Mouse (Mus musculus) hindbrain, embryonic 13.5 days (tissue): ENCODE data around the gene Vsig2. TPM values are rescaled to one million over a fixed set of nuclear protein-coding genes. Genes with fewer than 3 reads are reported as not detected.

Source experiments
- ATAC-seq: fragments of 200-750 bp; cut with Nextera tagmentation; 2 replicates; pipeline ENCODE4 v1.8.0; 2017; ENCODE audit warnings: moderate TSS enrichment; ENCODE audit not compliant: low FRiP score
- H3K27ac ChIP-seq: fragments of 300-500 bp; sonication (generic); 2 replicates; pipeline ENCODE4 v1.5.1; 2015; ENCODE audit warnings: inconsistent platforms, mild to moderate bottlenecking, moderate library complexity
- H3K27me3 ChIP-seq: fragments of 300-500 bp; sonication (generic); 2 replicates; pipeline ENCODE4 v1.6.1; 2015; ENCODE audit warnings: mild to moderate bottlenecking, inconsistent platforms
- H3K36me3 ChIP-seq: fragments of 300-500 bp; sonication (generic); 2 replicates; pipeline ENCODE4 v1.6.1; 2015; ENCODE audit warnings: mild to moderate bottlenecking, inconsistent platforms
- H3K4me1 ChIP-seq: fragments of 300-500 bp; sonication (generic); replicated peaks from 2 replicates; pipeline ENCODE4 v1.6.1; 2015; ENCODE audit warnings: inconsistent platforms
- H3K4me2 ChIP-seq: fragments of 300-500 bp; sonication (generic); 2 replicates; pipeline ENCODE4 v1.6.1; 2015; ENCODE audit warnings: inconsistent platforms, mild to moderate bottlenecking, moderate library complexity
- H3K4me3 ChIP-seq: fragments of 300-500 bp; sonication (generic); 2 replicates; pipeline ENCODE4 v1.5.1; 2015; ENCODE audit warnings: mild to moderate bottlenecking, inconsistent platforms
- H3K9ac ChIP-seq: fragments of 300-500 bp; sonication (generic); 2 replicates; pipeline ENCODE4 v1.6.1; 2015; ENCODE audit warnings: mild to moderate bottlenecking, inconsistent platforms
- H3K9me3 ChIP-seq: fragments of 300-500 bp; sonication (generic); 2 replicates; pipeline ENCODE4 v1.6.1; 2016; ENCODE audit warnings: inconsistent platforms
- WGBS: fragments of 180-500 bp; shearing (Covaris S2); methylation state at CpG from one replicate; pipeline ENCODE4 v1.1.7; 2015; 5-methylcytosine and 5-hydroxymethylcytosine counted together
- polyA plus RNA-seq: library from polyadenylated mRNA; unstranded; fragments of >200 nt; fragmentation: Nextera tagmentation; extraction: Ambion mirVana; gene quantifications from 2 replicates; pipeline ENCODE4 v1.2.1, GENCODE M21; 2015

Vsig2 gene
- polyA plus RNA-seq, 1 experiment from 2014 or later, result 1.6 TPM

DNA sequence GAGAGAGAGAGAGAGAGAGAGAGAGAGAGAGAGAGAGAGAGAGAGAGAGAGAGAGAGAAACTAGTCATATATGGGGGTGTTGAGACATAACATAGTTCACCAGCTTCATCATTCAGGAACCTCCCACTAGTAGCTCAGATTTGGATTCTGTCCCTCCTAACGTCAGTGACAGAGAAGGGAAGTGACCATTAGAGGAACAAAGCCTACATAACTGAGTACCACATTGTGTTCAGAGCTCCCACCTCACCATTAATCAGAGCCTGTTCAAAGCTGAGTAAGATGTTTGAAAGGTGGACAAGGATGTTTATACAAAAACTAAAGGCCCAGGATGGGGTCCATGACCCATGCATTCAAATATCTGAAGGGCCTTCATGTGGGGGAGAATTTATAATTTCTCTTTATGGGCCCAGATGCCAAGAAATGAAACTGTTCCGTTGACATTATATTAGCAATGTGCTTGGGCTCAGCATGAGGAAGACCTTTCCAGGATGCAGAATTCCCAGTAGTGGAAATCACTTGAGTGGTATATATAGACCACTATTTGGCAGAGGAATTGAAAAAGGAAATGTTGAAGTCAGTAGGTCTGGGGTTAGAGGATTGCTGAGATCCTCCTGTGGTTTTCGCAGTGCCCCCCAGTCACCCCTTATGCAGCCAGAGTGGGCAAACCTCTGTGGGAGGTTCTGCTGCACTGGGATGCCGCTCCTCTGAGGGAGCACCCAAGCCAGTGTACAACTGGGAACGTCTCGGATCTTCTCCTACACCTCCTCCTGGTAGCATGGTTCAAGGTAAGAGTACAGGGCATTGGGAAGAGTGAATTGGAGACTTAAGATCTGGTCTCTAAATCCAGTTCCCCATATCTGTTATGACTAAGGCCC lies 1.9 kb downstream of the Vsig2 start:
- H3K9me3 ChIP-seq, result no peaks in the 10 kb centered on the region
- ATAC-seq, result no peak
- 83% methylated on average over 6 of the region's 6 CpGs for WGBS
- H3K9ac ChIP-seq, result no peak overlapping the region
- no peak overlapping the region for H3K4me2 ChIP-seq
- no peak overlapping the region for H3K4me3 ChIP-seq
- H3K36me3 ChIP-seq, result no peaks in the 10 kb centered on the region
- H3K27ac ChIP-seq, result no peak overlapping the region
- peaks cover 20% of the 10 kb centered on the region for H3K4me1 ChIP-seq
- H3K27me3 ChIP-seq, result peaks cover 60% of the 10 kb centered on the region

DNA sequence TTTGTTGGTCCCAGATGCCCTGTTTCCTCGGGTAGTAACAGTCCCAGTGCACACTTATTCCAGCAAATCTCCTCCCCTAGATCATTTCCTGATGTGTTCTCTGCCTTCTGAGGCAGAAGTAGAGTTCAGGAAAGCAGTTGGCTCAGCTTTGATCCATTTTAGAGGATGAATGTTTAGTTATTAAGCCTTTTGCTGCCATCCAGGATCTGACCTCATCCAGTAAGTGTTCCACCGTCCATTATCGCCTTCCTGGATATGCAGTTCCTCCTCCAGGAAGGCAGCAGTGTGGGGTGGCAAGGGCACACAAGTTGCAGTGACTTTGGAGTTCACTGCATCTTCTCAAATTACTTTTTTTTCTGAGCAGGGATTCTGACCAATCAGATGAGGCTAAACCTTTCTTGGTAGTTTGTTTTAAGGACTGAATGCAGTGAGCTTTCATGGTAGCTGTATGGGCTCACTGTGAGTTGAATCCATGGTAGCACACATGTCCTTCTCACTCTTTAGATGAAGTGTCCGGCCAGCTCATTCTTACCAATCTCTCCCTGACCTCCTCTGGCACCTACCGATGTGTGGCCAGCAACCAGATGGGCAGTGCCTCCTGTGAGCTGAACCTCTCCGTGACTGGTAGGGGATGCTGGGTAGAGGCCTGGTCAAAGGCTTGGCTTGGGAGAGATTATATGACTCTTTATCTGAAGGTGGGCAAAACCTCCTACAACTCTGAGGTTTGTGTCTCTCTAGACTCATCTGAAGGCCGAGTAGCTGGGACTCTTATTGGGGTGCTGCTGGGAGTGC lies 3.0 kb downstream of the Vsig2 start:
- Histone ChIP-seq H3K36me3 (no peaks in the 10 kb centered on the region), H3K4me1 (peaks cover 22% of the 10 kb centered on the region), H3K4me2 (no peak overlapping the region), H3K27ac (no peak overlapping the region), H3K9me3 (no peaks in the 10 kb centered on the region), H3K9ac (no peak overlapping the region), H3K27me3 (peaks cover 68% of the 10 kb centered on the region), H3K4me3 (no peak overlapping the region)
- 74% methylated on average over 7 of the region's 7 CpGs for WGBS
- ATAC-seq, result no peak

DNA sequence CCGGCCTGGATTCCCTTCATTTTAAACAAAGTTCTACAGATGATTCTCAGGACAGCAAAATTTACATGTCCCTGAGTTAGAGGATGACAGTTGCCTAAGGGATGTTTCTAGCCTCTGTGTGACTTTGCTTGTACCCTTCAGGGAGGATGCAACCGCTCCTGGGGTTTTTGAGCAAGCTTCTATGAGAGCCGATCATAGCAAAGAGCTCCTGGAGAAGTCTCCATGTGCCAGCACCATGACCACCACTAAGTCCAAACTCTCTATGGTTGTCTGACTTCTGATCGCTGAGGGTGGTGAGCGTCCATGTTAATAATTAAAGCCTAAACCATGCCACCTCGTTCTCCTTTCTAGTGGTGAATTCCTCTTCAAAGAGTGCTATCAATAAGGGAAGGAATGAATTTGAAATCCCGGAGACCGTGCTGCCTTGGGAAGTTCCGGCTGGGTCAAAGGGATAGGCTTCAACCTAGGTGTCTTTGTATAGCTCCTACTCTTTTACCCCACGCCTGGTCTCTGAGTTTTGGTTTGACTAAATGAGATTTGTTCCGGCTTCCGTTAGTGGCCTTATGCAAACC lies 4.9 kb downstream of the Vsig2 start:
- H3K4me2 ChIP-seq, result peak overlapping the region; percentile 57
- no peaks in the 10 kb centered on the region for H3K36me3 ChIP-seq
- no peak overlapping the region for H3K27ac ChIP-seq
- 26% methylated on average over 12 of the region's 12 CpGs for WGBS
- ATAC-seq, result no peak
- no peaks in the 10 kb centered on the region for H3K9me3 ChIP-seq
- H3K4me3 ChIP-seq, result peak overlapping the region; percentile 32; the same call in 1 of the 2 replicates
- H3K9ac ChIP-seq, result peak overlapping the region; percentile 51; the same call in 1 of the 2 replicates
- H3K27me3 ChIP-seq, result peaks cover 80% of the 10 kb centered on the region
- peaks cover 22% of the 10 kb centered on the region for H3K4me1 ChIP-seq

DNA sequence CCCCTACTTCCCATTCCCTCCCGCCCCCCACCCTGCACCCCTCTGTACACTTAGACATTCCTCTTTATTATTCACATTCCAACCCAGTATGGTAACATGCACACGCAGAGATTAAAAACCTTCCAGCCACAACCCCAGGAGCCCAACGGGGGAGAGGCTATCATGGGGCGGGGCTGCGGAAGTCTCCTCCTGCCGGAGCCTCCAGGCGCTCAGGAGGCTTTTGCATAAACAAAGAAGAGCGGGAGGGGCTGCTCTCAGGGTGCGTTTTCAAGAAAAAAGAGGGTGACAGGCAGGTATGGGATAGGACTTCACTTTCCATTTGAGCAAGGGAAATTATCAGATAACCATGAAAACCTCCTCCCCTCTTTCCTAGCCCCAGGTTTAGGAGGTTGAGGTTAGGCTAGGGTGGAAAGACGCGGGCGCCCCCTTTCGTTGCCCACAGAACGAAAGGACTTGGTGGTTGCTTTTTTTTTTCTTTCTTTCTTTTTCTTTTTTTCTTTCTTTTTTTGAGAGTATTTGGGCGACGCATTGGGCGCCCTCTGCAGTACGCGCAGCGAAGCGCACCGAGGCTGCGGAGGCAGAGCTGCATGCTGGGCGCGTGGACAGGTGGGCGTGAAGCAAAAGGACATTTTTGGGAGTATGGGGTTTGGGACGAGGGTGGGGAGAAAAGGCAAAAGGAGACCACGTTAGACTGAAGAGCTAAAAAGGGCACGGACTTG lies 5.6 kb downstream of the Vsig2 start:
- H3K4me2 ChIP-seq, result peak overlapping the region; percentile 57
- peak overlapping the region; percentile 32 for H3K4me3 ChIP-seq
- no peaks in the 10 kb centered on the region for H3K36me3 ChIP-seq
- peak overlapping the region; percentile 56; the same call in 1 of the 2 replicates for H3K9ac ChIP-seq
- no peaks in the 10 kb centered on the region for H3K9me3 ChIP-seq
- peak; percentile 57 for ATAC-seq
- no peak overlapping the region for H3K27ac ChIP-seq
- H3K4me1 ChIP-seq, result peaks cover 22% of the 10 kb centered on the region
- WGBS, result 2% methylated on average over 29 of the region's 29 CpGs
- peaks cover 84% of the 10 kb centered on the region for H3K27me3 ChIP-seq

- peak; percentile 63 for ATAC-seq
- no peaks in the 10 kb centered on the region for H3K9me3 ChIP-seq
- 9% methylated on average over 17 of the region's 17 CpGs for WGBS
- H3K27me3 ChIP-seq, result peaks cover 90% of the 10 kb centered on the region
- H3K36me3 ChIP-seq, result no peaks in the 10 kb centered on the region
- no peak overlapping the region for H3K27ac ChIP-seq
- peak overlapping the region; percentile 56; the same call in 1 of the 2 replicates for H3K9ac ChIP-seq
- H3K4me1 ChIP-seq, result peaks cover 19% of the 10 kb centered on the region
- H3K4me2 ChIP-seq, result peak overlapping the region; percentile 57
- peak overlapping the region; percentile 32 for H3K4me3 ChIP-seq
These were observed 6.1 kb downstream of the Vsig2 start for GRCm38 (mm10) chr9:37545166-37545610.

GRCm38 (mm10) chr9:37545847-37546452 lies 6.9 kb downstream of the Vsig2 start:
- peaks cover 95% of the 10 kb centered on the region for H3K27me3 ChIP-seq

GRCm38 (mm10) chr9:37546889-37547288 lies 7.8 kb downstream of the Vsig2 start:
- peaks cover 21% of the 10 kb centered on the region for H3K4me1 ChIP-seq
- no peaks in the 10 kb centered on the region for H3K9me3 ChIP-seq
- H3K4me3 ChIP-seq, result no peak overlapping the region
- 87% methylated on average over 1 of the region's 1 CpGs for WGBS
- peaks cover 99% of the 10 kb centered on the region for H3K27me3 ChIP-seq
- no peak overlapping the region for H3K4me2 ChIP-seq
- no peak overlapping the region for H3K27ac ChIP-seq
- no peak overlapping the region for H3K9ac ChIP-seq
- ATAC-seq, result no peak
- H3K36me3 ChIP-seq, result no peaks in the 10 kb centered on the region

More at GRCm38 (mm10) chr9:37545847-37546452, 6.9 kb downstream of the Vsig2 start:
- H3K9me3 ChIP-seq, result no peaks in the 10 kb centered on the region
- H3K4me1 ChIP-seq, result peaks cover 19% of the 10 kb centered on the region
- H3K4me2 ChIP-seq, result peak overlapping the region; percentile 57; the same call in 1 of the 2 replicates
- no peaks in the 10 kb centered on the region for H3K36me3 ChIP-seq
- peak overlapping the region; percentile 56 for H3K9ac ChIP-seq
- WGBS, result 13% methylated on average over 27 of the region's 27 CpGs
- peak overlapping the region; percentile 8; the same call in 1 of the 2 replicates for H3K4me3 ChIP-seq
- no peak for ATAC-seq
- no peak overlapping the region for H3K27ac ChIP-seq

- 78% methylated on average over 1 of the region's 1 CpGs for WGBS
- H3K4me3 ChIP-seq, result no peak overlapping the region
- no peak overlapping the region for H3K27ac ChIP-seq
- H3K9ac ChIP-seq, result no peak overlapping the region
- peaks cover 98% of the 10 kb centered on the region for H3K27me3 ChIP-seq
- H3K9me3 ChIP-seq, result no peaks in the 10 kb centered on the region
- ATAC-seq, result no peak
- H3K4me2 ChIP-seq, result no peak overlapping the region
- H3K4me1 ChIP-seq, result peaks cover 25% of the 10 kb centered on the region
- H3K36me3 ChIP-seq, result no peaks in the 10 kb centered on the region
These were observed 11.4 kb downstream of the Vsig2 start for GRCm38 (mm10) chr9:37550435-37550834.

- WGBS, result 2% methylated on average over 23 of the region's 23 CpGs
- Histone ChIP-seq H3K4me1 (peaks cover 21% of the 10 kb centered on the region), H3K9me3 (no peaks in the 10 kb centered on the region), H3K27me3 (peaks cover 91% of the 10 kb centered on the region), H3K4me2 (peak overlapping the region; percentile 88), H3K9ac (peak overlapping the region; percentile 62), H3K4me3 (peak overlapping the region; percentile 49), H3K36me3 (no peaks in the 10 kb centered on the region), H3K27ac (no peak overlapping the region)
- ATAC-seq, result peak; percentile 1; the same call in 1 of the 2 replicates
These were observed 12.9 kb downstream of the Vsig2 start for GRCm38 (mm10) chr9:37551751-37552531.

DNA sequence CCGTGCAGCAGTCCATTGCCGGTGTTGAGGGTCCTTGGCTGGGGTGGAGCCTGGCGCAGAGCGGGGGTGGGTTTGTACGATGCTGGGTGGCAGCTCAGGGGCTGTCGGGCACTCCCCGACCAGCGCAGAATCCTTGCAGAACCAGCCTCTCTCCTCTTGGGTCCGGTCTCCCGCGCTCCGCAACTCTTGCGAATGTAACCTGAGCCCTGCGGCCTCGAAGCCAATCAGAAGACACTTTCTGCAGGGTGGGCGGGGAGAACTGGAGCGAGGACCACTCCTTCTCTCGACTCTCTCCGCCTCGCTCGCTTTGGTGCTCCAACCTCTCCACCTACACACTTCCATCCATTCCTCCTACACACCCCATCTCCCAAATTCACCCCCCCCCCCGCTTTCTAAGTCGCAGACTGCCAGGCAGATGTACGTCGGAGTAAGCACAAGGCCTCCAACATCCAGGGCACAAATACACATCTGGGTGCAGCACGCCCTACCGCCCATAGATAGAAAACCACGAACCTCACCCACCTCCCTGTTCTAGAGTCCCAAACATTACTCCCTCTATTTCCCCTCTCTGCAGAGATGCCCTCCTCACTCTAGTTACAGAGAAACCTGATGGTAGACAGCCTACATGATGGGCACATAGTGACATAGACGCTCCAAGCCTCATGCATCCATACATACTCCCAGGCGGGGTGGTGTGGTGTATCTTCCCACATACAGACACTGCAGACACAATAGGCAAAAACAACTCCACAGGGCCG lies 13.7 kb downstream of the Vsig2 start, which contains the start of gene Nrgn:
Gene Nrgn, minus strand, starts transcription at position 369 of the 758 bp plus-strand sequence.
- H3K9me3 ChIP-seq, result no peaks in the 10 kb centered on the region
- no peak within 1 kb of the TSS for H3K27ac ChIP-seq
- ATAC-seq, result peak; percentile 92
- 4% methylated on average over 31 of the region's 31 CpGs for WGBS
- H3K36me3 ChIP-seq, result no peaks in the 10 kb centered on the region
- peaks cover 21% of the 10 kb centered on the region for H3K4me1 ChIP-seq
- peaks cover 88% of the 10 kb centered on the region for H3K27me3 ChIP-seq
- peak within 1 kb of the TSS; percentile 49 for H3K4me3 ChIP-seq
- peak within 1 kb of the TSS; percentile 62 for H3K9ac ChIP-seq
- H3K4me2 ChIP-seq, result peak within 1 kb of the TSS; percentile 88
